Mouse (Mus musculus) ES-Bruce4 (cell line): ENCODE measurements around the gene Hoxa4.

Experiments used
- CTCF ChIP-seq: IDR thresholded peaks from one replicate; pipeline ENCODE4 v1.8.1; 2011; ENCODE audit warnings: low read depth, low read length
- EP300 ChIP-seq: IDR thresholded peaks from 2 replicates; pipeline ENCODE4 v1.6.1; 2011; ENCODE audit warnings: low read depth, low read length; ENCODE audit not compliant: insufficient read depth

DNA sequence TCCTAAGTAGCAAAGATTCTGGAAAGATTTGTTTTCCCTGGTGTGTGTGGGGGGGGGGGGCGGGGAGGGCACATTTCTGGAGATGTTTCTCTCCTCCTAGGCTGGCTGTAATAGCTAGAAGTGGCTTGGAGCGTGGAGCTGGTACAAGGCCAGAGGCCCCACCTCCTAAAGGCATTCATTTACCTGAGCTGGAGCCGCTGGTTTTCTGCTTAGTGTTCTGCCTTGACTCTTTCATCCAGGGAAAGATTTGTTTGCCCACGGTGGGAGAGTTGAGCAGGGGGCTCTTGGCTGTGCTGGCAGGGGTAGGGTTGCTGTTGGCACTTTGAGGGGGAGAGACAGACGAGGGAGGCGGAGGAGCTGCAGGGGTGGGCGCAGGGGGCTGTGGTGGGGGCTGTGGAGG, 19.6 kb downstream of the Hoxa4 start:
- TF ChIP-seq CTCF (no peak), EP300 (no peak)
